Mouse (Mus musculus) CH12.LX (cell line): ENCODE data around the gene Ahsa1.

Source experiments
- CHD1 ChIP-seq: IDR thresholded peaks from 2 replicates; pipeline ENCODE4 v1.6.1; 2012; ENCODE audit warnings: low read depth, low read length, improper control_type of control experiment, inconsistent platforms
- CTCF ChIP-seq, 2 experiments: IDR thresholded peaks in 1 of 2; conservative IDR thresholded peaks in 1 of 2; 2 replicates each; pipeline ENCODE4 v1.5.1; 2011 to 2012; ENCODE audit warnings: low read depth in 2 of 2, low read length in 2 of 2, improper control_type of control experiment in 1 of 2, inconsistent platforms in 1 of 2, mild to moderate bottlenecking in 1 of 2, moderate library complexity in 1 of 2
- EP300 ChIP-seq: IDR thresholded peaks from 2 replicates; pipeline ENCODE4 v1.6.1; 2011; ENCODE audit warnings: low read length, improper control_type of control experiment
- JUND ChIP-seq: conservative IDR thresholded peaks from 2 replicates; pipeline ENCODE4 v1.6.1; 2011; ENCODE audit warnings: low read depth, low read length, improper control_type of control experiment
- MAFK ChIP-seq: IDR thresholded peaks from 2 replicates; pipeline ENCODE4 v1.6.1; 2011; ENCODE audit warnings: low read length, improper control_type of control experiment; ENCODE audit not compliant: insufficient replicate concordance
- MAX ChIP-seq: IDR thresholded peaks from 2 replicates; pipeline ENCODE4 v1.6.1; 2011; ENCODE audit warnings: low read length, improper control_type of control experiment
- POLR2A ChIP-seq: IDR thresholded peaks from 2 replicates; pipeline ENCODE4 v1.6.1; 2011; ENCODE audit warnings: low read depth, mild to moderate bottlenecking, improper control_type of control experiment, low read length
- POLR2AphosphoS2 ChIP-seq: IDR thresholded peaks from 2 replicates; pipeline ENCODE4 v1.6.1; 2011; ENCODE audit warnings: low read depth, low read length, improper control_type of control experiment
- RAD21 ChIP-seq: IDR thresholded peaks from 2 replicates; pipeline ENCODE4 v1.6.1; 2011; ENCODE audit warnings: low read depth, mild to moderate bottlenecking, low read length, improper control_type of control experiment, moderate library complexity
- ZMIZ1 ChIP-seq: IDR thresholded peaks from 2 replicates; pipeline ENCODE4 v1.6.1; 2012; ENCODE audit warnings: low read depth, mild to moderate bottlenecking, inconsistent platforms, low read length, improper control_type of control experiment

GRCm38 (mm10) chr12:87305767-87306583, 39.7 kb downstream of the Ahsa1 start:
- no peak for TF ChIP-seq POLR2A
- no peak for TF ChIP-seq CHD1
- TF ChIP-seq CTCF (conservative IDR thresholded peaks at IDR 0.05 in 1 of 2, IDR thresholded peaks at IDR 0.05 in 1 of 2; ENCODE audit: low read depth in 2 of 2, low read length in 2 of 2): no peak
- no peak for TF ChIP-seq ZMIZ1
- no peak for TF ChIP-seq MAX
- no peak for TF ChIP-seq POLR2AphosphoS2
- no peak for TF ChIP-seq MAFK
- TF ChIP-seq JUND: no peak
- TF ChIP-seq RAD21: no peak
- no peak for TF ChIP-seq EP300
